Mouse (Mus musculus): ENCODE results near the gene Fam171a1.

The Fam171a1 gene

GRCm38 (mm10) chr2:3244251-3244650 lies 130.2 kb downstream of the Fam171a1 start:
- peak in 1 of 2 experiments; percentile 53 for DNase-seq (ENCODE audit: inconsistent age in 2 of 2, low spot score in 1 of 2)

GRCm38 (mm10) chr2:3251309-3251708 lies 137.3 kb downstream of the Fam171a1 start:
- no peak for DNase-seq (ENCODE audit: inconsistent age in 2 of 2, low spot score in 1 of 2)

- DNase-seq (ENCODE audit: inconsistent age in 2 of 2, low spot score in 1 of 2), result no peak
Measured at GRCm38 (mm10) chr2:3266466-3266865, 152.4 kb downstream of the Fam171a1 start.

GRCm38 (mm10) chr2:3267879-3268278 lies 153.9 kb downstream of the Fam171a1 start:
- DNase-seq (ENCODE audit: inconsistent age in 2 of 2, low spot score in 1 of 2), result no peak

- no peak for DNase-seq (ENCODE audit: inconsistent age in 2 of 2, low spot score in 1 of 2)
Measured at GRCm38 (mm10) chr2:3273349-3273748, 159.3 kb downstream of the Fam171a1 start.

DNA sequence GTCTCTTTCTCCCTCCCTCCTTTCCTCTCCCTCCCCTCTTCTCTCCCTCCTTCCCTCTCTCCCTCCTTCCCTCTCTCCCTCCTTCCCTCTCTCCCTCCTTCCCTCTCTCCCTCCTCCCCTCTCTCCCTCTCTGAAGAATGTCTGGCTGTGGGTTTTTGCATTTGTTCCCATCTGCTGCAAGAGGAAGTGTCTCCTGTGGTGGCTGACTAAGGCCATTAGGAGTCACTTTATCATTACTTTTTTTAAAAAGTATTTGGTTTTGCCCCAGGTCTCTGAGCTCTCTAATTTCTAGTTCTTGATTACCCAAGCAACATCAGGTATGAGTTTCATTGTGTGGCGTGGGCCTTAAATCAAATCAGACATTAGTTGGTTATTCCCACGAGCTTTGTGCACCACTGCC lies 162.1 kb downstream of the Fam171a1 start:
- DNase-seq (ENCODE audit: inconsistent age in 2 of 2, low spot score in 1 of 2), result no peak

All from adrenal gland, adult (tissue).